Mouse (Mus musculus): ENCODE data around the gene Eme2.

The Eme2 gene

GRCm38 (mm10) chr17:24874989-24875388 lies 19.9 kb downstream of the Eme2 start:
- no peak for DNase-seq (ENCODE audit: low spot score)

- DNase-seq (ENCODE audit: low spot score) = no peak
Measured at GRCm38 (mm10) chr17:24874405-24874745, 20.5 kb downstream of the Eme2 start.

- no peak for DNase-seq (ENCODE audit: low spot score)
Measured at GRCm38 (mm10) chr17:24873695-24874404, 21.0 kb downstream of the Eme2 start.

GRCm38 (mm10) chr17:24867914-24868313 lies 27.0 kb downstream of the Eme2 start:
- peak; percentile 48 for DNase-seq (ENCODE audit: low spot score)

GRCm38 (mm10) chr17:24865776-24866175 lies 29.1 kb downstream of the Eme2 start, which contains the start of gene Igfals:
Gene Igfals (plus strand): TSS chr17:24865997.
- no peak for DNase-seq (ENCODE audit: low spot score)

GRCm38 (mm10) chr17:24861785-24862184 lies 33.1 kb downstream of the Eme2 start:
- DNase-seq (ENCODE audit: low spot score) = no peak

GRCm38 (mm10) chr17:24860076-24860475 lies 34.8 kb downstream of the Eme2 start:
- DNase-seq (ENCODE audit: low spot score) = no peak

- peak; percentile 48 for DNase-seq (ENCODE audit: low spot score)
Measured at GRCm38 (mm10) chr17:24858967-24859366, 35.9 kb downstream of the Eme2 start.

GRCm38 (mm10) chr17:24857831-24858470 lies 36.9 kb downstream of the Eme2 start:
- no peak for DNase-seq (ENCODE audit: low spot score)

GRCm38 (mm10) chr17:24856589-24856988 lies 38.3 kb downstream of the Eme2 start:
- no peak for DNase-seq (ENCODE audit: low spot score)

GRCm38 (mm10) chr17:24855838-24856464 lies 38.9 kb downstream of the Eme2 start:
- DNase-seq (ENCODE audit: low spot score) = no peak

- DNase-seq (ENCODE audit: low spot score) = no peak
Measured at GRCm38 (mm10) chr17:24851381-24852125, 43.3 kb downstream of the Eme2 start.

- DNase-seq (ENCODE audit: low spot score) = no peak
Measured at GRCm38 (mm10) chr17:24850773-24851127, 44.1 kb downstream of the Eme2 start.

- peak; percentile 97 for DNase-seq (ENCODE audit: low spot score)
Measured at GRCm38 (mm10) chr17:24850065-24850772, 44.7 kb downstream of the Eme2 start, which contains the start of gene Fahd1. Gene Fahd1 (minus strand): TSS chr17:24850364.

GRCm38 (mm10) chr17:24849733-24850064 lies 45.2 kb downstream of the Eme2 start:
- DNase-seq (ENCODE audit: low spot score) = no peak

- DNase-seq (ENCODE audit: low spot score) = no peak
Measured at GRCm38 (mm10) chr17:24848600-24849031, 46.3 kb downstream of the Eme2 start.

GRCm38 (mm10) chr17:24847386-24847785 lies 47.5 kb downstream of the Eme2 start:
- DNase-seq (ENCODE audit: low spot score) = no peak

GRCm38 (mm10) chr17:24844525-24844924 lies 50.4 kb downstream of the Eme2 start:
- DNase-seq (ENCODE audit: low spot score) = no peak

- DNase-seq (ENCODE audit: low spot score) = no peak
Measured at GRCm38 (mm10) chr17:24842631-24843030, 52.3 kb downstream of the Eme2 start.

GRCm38 (mm10) chr17:24841133-24841532 lies 53.8 kb downstream of the Eme2 start:
- DNase-seq (ENCODE audit: low spot score) = no peak

- DNase-seq (ENCODE audit: low spot score) = no peak
Measured at GRCm38 (mm10) chr17:24840341-24840740, 54.5 kb downstream of the Eme2 start.

- no peak for DNase-seq (ENCODE audit: low spot score)
Measured at GRCm38 (mm10) chr17:24839842-24840241, 55.0 kb downstream of the Eme2 start, which contains the start of gene Hagh. Gene Hagh (plus strand): TSS chr17:24840143.
